Mouse (Mus musculus): ENCODE data around the gene Gm26992. TPM values are rescaled to one million over a fixed set of nuclear protein-coding genes. Genes with fewer than 3 reads are reported as not detected.

The Gm26992 gene
- not detected in 2 replicates for polyA plus RNA-seq (2012; ENCODE audit: insufficient read depth, insufficient read length, missing spikeins)

DNA sequence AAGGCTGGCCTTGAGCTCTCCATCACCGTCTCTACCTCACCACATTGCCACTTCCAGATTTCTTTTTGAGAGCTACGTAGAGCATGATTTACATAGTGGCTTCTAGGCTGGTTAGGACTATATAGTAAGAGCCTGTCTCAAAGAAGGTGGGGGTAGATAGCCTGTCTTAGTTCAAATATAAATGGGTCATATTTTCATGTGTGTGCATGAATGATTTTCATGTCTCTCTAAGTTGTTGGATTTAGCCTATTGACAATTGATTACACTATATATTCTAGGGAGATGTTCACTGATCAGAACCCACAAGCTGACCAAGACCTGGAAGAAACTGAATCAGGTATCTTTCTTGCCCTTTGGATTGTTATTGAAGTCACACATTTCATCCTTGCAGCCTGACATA, at the start of gene Gm26992:
Gene Gm26992, plus strand, starts transcription at position 301 of the 400 bp plus-strand sequence.
- no peak within 1 kb of the TSS for H3K4me3 ChIP-seq (ENCODE audit: insufficient read depth, low read length)
- TF ChIP-seq POLR2A (IDR thresholded peaks at IDR 0.05; ENCODE audit: borderline replicate concordance, low read depth, low read length), result no peak
- no peak for TF ChIP-seq CTCF (IDR thresholded peaks at IDR 0.05; ENCODE audit: low read depth, low read length)
- no peaks in the 10 kb centered on the region for H3K4me1 ChIP-seq (ENCODE audit: control insufficient read depth, insufficient read depth, low read length)
- H3K27ac ChIP-seq (ENCODE audit: insufficient read depth, low read depth, low read length), result no peak within 1 kb of the TSS

DNA sequence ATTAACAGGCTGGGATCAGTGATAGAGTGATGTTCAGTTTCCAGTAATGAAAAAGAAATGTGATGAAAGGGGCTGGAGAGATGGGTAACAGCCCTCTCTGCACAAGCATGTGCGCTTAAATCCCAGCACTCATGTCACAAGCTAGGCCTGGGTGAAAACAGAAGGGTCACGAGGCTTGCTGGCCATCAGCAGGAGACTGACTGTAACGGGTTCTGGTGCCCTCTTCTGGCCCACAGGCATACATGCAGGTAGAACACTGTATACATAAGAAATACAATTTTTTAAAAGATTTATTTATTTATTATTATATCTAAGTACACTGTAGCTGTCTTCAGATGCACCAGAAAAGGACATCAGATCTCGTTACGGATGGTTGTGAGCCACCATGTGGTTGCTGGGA, 47.6 kb upstream of the Gm26992 start:
- no peaks in the 10 kb centered on the region for H3K4me1 ChIP-seq (ENCODE audit: control insufficient read depth, insufficient read depth, low read length)
- no peak overlapping the region for H3K27ac ChIP-seq (ENCODE audit: insufficient read depth, low read depth, low read length)
- H3K4me3 ChIP-seq (ENCODE audit: insufficient read depth, low read length), result no peak overlapping the region
- TF ChIP-seq CTCF (IDR thresholded peaks at IDR 0.05; ENCODE audit: low read depth, low read length), result no peak
- TF ChIP-seq POLR2A (IDR thresholded peaks at IDR 0.05; ENCODE audit: borderline replicate concordance, low read depth, low read length), result no peak

DNA sequence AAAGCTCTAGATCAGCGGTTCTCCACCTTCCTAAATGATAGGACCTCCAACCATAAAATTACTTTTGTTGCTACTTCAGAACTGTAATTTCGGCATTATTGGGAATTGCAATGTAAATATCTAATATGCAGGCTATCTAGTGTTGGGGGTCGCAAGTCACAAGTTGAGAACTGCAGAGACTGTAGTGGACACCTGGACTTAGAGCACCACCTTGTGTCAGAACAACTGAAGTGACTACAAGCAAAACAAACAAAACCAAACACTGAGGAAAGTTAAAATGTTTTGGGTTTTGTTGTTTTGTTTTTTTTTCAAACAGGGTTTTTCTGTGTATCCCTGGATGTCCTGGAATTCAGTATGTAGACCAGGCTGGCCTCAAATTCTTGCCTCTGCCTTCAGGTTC, 37.3 kb upstream of the Gm26992 start:
- TF ChIP-seq POLR2A (IDR thresholded peaks at IDR 0.05; ENCODE audit: borderline replicate concordance, low read depth, low read length) (no peak), CTCF (IDR thresholded peaks at IDR 0.05; ENCODE audit: low read depth, low read length) (no peak)
- no peak overlapping the region for H3K27ac ChIP-seq (ENCODE audit: insufficient read depth, low read depth, low read length)

DNA sequence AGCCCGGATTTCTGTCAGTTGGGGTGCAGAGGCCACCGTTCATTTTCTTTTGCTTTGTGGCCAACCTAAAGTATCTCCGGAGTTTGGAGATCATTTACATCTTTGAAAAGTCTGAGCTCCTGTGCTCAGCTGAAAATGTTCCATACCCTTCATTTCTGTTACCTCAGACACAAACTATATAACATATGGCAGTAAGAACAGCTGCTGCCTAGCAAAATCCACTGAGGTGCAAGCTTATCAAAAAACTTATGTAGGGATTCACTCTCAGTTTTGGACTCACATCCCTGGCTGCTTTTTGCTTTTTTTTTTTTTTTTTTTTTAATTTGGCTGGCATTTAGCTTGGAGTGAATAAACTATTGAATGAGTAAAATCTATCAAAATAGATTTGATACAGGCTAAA, 33.7 kb upstream of the Gm26992 start:
- H3K27ac ChIP-seq (ENCODE audit: insufficient read depth, low read depth, low read length), result no peak overlapping the region
- no peak for TF ChIP-seq POLR2A (IDR thresholded peaks at IDR 0.05; ENCODE audit: borderline replicate concordance, low read depth, low read length)
- no peak for TF ChIP-seq CTCF (IDR thresholded peaks at IDR 0.05; ENCODE audit: low read depth, low read length)
- no peak overlapping the region for H3K4me3 ChIP-seq (ENCODE audit: insufficient read depth, low read length)
- H3K4me1 ChIP-seq (ENCODE audit: control insufficient read depth, insufficient read depth, low read length), result no peaks in the 10 kb centered on the region

More for the DNA sequence above, 37.3 kb upstream of the Gm26992 start:
- H3K4me3 ChIP-seq (ENCODE audit: insufficient read depth, low read length), result no peak overlapping the region
- H3K4me1 ChIP-seq (ENCODE audit: control insufficient read depth, insufficient read depth, low read length), result no peaks in the 10 kb centered on the region

DNA sequence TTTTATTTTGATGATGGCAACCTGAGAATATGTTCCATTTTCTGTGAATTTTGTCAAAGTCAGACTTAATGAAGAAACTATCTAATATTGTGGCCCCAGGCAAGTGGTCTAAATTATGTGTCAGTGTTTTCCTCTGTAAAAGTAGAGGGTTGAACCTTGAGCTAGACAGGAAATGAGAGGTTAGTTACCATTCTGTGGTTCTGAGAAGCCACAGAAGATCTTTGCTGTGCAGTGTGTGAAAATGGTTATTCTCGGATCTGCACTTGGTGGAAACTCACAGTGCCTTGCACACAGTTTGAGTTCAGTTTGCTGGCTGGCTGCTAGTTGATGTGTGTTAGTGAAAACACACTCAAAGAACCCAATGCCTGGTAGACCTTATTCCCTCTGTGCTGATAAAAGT, 28.0 kb upstream of the Gm26992 start:
- no peaks in the 10 kb centered on the region for H3K4me1 ChIP-seq (ENCODE audit: control insufficient read depth, insufficient read depth, low read length)
- H3K27ac ChIP-seq (ENCODE audit: insufficient read depth, low read depth, low read length), result no peak overlapping the region
- no peak for TF ChIP-seq CTCF (IDR thresholded peaks at IDR 0.05; ENCODE audit: low read depth, low read length)
- H3K4me3 ChIP-seq (ENCODE audit: insufficient read depth, low read length), result no peak overlapping the region

DNA sequence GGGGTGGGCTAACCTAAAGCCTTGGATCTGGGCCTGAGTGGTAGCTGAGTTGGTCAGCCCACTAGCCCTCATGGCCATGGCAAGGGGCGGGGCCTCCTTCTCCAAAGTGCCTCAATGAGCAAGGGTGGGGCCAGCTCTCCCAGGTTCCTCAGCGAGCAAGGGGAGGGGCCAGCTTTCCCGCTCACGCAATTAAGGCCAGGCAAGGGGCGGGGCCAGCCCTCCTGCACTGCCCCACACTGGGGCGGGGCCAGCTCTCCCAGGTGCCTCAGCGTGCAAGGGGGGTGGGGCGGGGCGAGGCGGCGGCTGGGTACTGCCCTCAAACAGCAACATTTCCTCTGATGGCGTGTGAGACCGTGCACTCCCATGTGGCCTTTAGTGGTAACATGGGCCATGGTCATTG, 16.8 kb upstream of the Gm26992 start:
- Histone ChIP-seq H3K27ac (ENCODE audit: insufficient read depth, low read depth, low read length) (no peak overlapping the region), H3K4me3 (ENCODE audit: insufficient read depth, low read length) (no peak overlapping the region), H3K4me1 (ENCODE audit: control insufficient read depth, insufficient read depth, low read length) (no peaks in the 10 kb centered on the region)
- TF ChIP-seq POLR2A (IDR thresholded peaks at IDR 0.05; ENCODE audit: borderline replicate concordance, low read depth, low read length), result no peak
- TF ChIP-seq CTCF (IDR thresholded peaks at IDR 0.05; ENCODE audit: low read depth, low read length), result no peak

DNA sequence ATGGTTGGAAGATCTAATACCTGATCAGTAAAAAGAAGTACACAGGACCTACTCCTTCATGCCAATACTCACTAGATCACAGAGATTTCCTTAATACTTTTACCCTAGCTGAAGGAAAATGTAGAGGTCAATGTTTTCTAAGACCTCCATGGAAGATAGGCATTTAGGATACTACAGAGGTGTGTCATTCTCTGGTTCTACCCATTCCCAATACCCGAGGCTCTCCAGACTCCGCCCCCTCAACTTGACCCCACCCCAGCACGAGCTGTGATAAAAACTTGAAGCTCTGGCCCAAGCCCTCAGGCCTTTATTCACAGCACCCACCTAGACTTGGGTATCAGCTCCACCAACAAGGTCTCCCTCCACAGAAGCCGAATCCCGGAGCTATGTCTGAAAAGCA, 7.6 kb upstream of the Gm26992 start, which contains the start of gene Tsx:
Gene Tsx, plus strand, starts transcription at position 301 of the 400 bp plus-strand sequence.
- Histone ChIP-seq H3K4me1 (ENCODE audit: control insufficient read depth, insufficient read depth, low read length) (no peaks in the 10 kb centered on the region), H3K27ac (ENCODE audit: insufficient read depth, low read depth, low read length) (no peak within 1 kb of the TSS), H3K4me3 (ENCODE audit: insufficient read depth, low read length) (no peak within 1 kb of the TSS)
- TF ChIP-seq POLR2A (IDR thresholded peaks at IDR 0.05; ENCODE audit: borderline replicate concordance, low read depth, low read length), result no peak
- TF ChIP-seq CTCF (IDR thresholded peaks at IDR 0.05; ENCODE audit: low read depth, low read length), result no peak

DNA sequence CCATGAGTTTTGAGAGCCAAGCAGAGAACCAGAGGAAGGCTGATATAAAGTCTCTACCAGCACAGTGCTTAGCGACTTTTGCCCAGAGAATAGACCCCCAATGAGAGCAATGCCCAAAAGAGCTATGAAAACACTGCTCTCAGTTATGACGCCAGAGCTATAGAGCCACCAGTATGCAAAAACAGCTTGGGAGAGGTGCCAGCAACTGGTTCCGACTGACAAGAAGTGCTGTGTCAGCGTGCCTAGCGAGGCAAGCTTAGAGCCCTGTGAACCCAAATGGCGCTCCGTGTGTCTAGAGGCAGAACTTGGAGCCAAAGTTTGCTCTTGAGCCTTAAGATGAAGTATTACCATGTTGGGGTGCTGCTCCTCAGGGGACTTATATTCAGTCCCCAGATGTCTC, 5.9 kb downstream of the Gm26992 start:
- no peak overlapping the region for H3K4me3 ChIP-seq (ENCODE audit: insufficient read depth, low read length)
- H3K27ac ChIP-seq (ENCODE audit: insufficient read depth, low read depth, low read length), result no peak overlapping the region
- no peak for TF ChIP-seq POLR2A (IDR thresholded peaks at IDR 0.05; ENCODE audit: borderline replicate concordance, low read depth, low read length)
- no peak for TF ChIP-seq CTCF (IDR thresholded peaks at IDR 0.05; ENCODE audit: low read depth, low read length)
- H3K4me1 ChIP-seq (ENCODE audit: control insufficient read depth, insufficient read depth, low read length), result no peaks in the 10 kb centered on the region

DNA sequence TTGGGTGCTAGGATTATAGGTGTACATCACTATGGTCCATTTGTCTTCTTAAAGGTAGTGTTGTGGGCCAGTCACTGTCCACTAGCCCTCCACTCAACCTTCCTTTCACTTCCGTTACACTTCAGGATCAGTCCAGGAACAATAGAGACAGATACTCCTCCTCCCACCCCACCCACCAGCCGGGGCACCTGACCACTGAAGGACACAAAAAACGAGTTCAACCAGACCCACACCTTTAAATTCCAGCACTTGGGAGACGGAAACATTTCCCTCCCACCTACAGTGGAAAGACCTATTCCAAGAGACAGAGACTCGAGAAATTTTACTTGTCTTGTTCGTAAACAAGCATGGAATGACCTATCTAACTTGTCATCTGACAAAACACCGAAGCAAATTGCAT, 10.5 kb downstream of the Gm26992 start:
- TF ChIP-seq CTCF (IDR thresholded peaks at IDR 0.05; ENCODE audit: low read depth, low read length) (no peak), POLR2A (IDR thresholded peaks at IDR 0.05; ENCODE audit: borderline replicate concordance, low read depth, low read length) (no peak)
- Histone ChIP-seq H3K4me3 (ENCODE audit: insufficient read depth, low read length) (no peak overlapping the region), H3K27ac (ENCODE audit: insufficient read depth, low read depth, low read length) (no peak overlapping the region), H3K4me1 (ENCODE audit: control insufficient read depth, insufficient read depth, low read length) (no peaks in the 10 kb centered on the region)

DNA sequence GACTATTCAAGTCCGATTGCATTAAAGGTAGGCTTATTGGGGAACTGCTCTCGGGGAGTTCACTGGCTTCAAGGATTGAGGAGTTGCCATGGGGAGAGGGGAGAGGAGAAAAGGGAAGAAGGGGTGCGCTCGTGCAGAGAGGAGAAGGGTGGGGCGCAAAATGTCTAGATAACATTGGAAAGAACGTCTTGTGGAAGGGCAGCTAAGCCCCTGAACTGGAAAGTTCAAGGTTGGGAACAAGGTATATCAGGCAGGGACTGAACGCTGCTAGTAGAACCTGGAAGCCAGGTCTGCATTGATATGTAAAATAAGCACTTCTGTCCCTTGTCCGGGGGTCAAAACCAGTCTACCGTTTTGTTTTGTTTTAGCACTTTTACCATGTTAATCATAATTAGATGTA, 16.2 kb downstream of the Gm26992 start:
- TF ChIP-seq POLR2A (IDR thresholded peaks at IDR 0.05; ENCODE audit: borderline replicate concordance, low read depth, low read length), result no peak
- no peak for TF ChIP-seq CTCF (IDR thresholded peaks at IDR 0.05; ENCODE audit: low read depth, low read length)
- H3K4me3 ChIP-seq (ENCODE audit: insufficient read depth, low read length), result no peak overlapping the region

DNA sequence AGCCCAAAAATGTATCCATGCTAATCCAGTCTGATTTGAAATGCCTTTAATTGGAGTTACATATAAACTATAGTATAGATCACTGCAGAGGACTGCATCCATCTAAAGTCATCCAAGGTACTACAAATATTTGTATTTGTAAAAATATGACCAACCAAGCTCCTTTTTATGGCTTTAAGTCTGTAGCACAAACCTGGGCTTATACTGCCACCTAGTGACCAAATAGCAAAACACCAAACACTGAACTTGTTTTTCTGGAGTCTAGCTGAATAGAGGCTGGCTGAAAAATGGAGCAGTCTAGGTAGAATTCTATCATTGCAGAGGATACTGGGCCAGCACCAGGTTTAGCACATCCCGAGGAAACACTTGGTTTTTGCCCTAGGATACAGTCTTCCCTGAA, 19.0 kb downstream of the Gm26992 start:
- no peak for TF ChIP-seq POLR2A (IDR thresholded peaks at IDR 0.05; ENCODE audit: borderline replicate concordance, low read depth, low read length)
- no peaks in the 10 kb centered on the region for H3K4me1 ChIP-seq (ENCODE audit: control insufficient read depth, insufficient read depth, low read length)
- no peak overlapping the region for H3K27ac ChIP-seq (ENCODE audit: insufficient read depth, low read depth, low read length)
- no peak overlapping the region for H3K4me3 ChIP-seq (ENCODE audit: insufficient read depth, low read length)

More for the DNA sequence above, 16.2 kb downstream of the Gm26992 start:
- Histone ChIP-seq H3K4me1 (ENCODE audit: control insufficient read depth, insufficient read depth, low read length) (no peaks in the 10 kb centered on the region), H3K27ac (ENCODE audit: insufficient read depth, low read depth, low read length) (no peak overlapping the region)
